Mouse (Mus musculus) MEL (cell line): ENCODE data around the gene Asb3.

ENCODE experiments used
- CTCF ChIP-seq, 3 experiments: IDR thresholded peaks in 2 of 3; conservative IDR thresholded peaks in 1 of 3; 2 replicates each; pipeline ENCODE4 v1.5.1; 2011 to 2012; ENCODE audit warnings: low read length in 3 of 3, low read depth in 2 of 3, mild to moderate bottlenecking in 2 of 3, improper control_type of control experiment in 1 of 3, inconsistent platforms in 1 of 3, mixed read lengths in 1 of 3, moderate library complexity in 1 of 3; ENCODE audit not compliant: control insufficient read depth in 1 of 3, insufficient read depth in 1 of 3, poor library complexity in 1 of 3, severe bottlenecking in 1 of 3
- E2F4 ChIP-seq: IDR thresholded peaks from 2 replicates; pipeline ENCODE4 v1.6.1; 2011; ENCODE audit warnings: low read depth, low read length, improper control_type of control experiment, borderline replicate concordance
- ELF1 ChIP-seq: IDR thresholded peaks from 2 replicates; pipeline ENCODE4 v1.6.1; 2014; ENCODE audit warnings: low read depth, mild to moderate bottlenecking, inconsistent platforms, low read length, improper control_type of control experiment, moderate library complexity
- GABPA ChIP-seq: IDR thresholded peaks from 2 replicates; pipeline ENCODE4 v1.6.1; 2012; ENCODE audit warnings: low read depth, mild to moderate bottlenecking, inconsistent platforms, low read length, improper control_type of control experiment, moderate library complexity
- GATA1 ChIP-seq: IDR thresholded peaks from 2 replicates; pipeline ENCODE4 v1.6.1; 2011; ENCODE audit warnings: low read depth, low read length, improper control_type of control experiment
- MEF2A ChIP-seq: IDR thresholded peaks from 2 replicates; pipeline ENCODE4 v1.6.1; 2014; ENCODE audit warnings: low read depth, mild to moderate bottlenecking, inconsistent platforms, low read length, improper control_type of control experiment; ENCODE audit not compliant: poor library complexity, insufficient replicate concordance, severe bottlenecking; ENCODE audit errors: extremely low read depth
- POLR2A ChIP-seq, 2 experiments: IDR thresholded peaks; 2 replicates each; pipeline ENCODE4 v1.6.1; 2011 to 2012; ENCODE audit warnings: low read length in 2 of 2, mild to moderate bottlenecking in 2 of 2, control low read depth in 1 of 2, improper control_type of control experiment in 1 of 2, low read depth in 1 of 2, moderate library complexity in 1 of 2; ENCODE audit not compliant: control insufficient read depth in 1 of 2, insufficient read depth in 1 of 2, poor library complexity in 1 of 2
- RCOR1 ChIP-seq: IDR thresholded peaks from 2 replicates; pipeline ENCODE4 v1.6.1; 2012; ENCODE audit warnings: low read depth, mild to moderate bottlenecking, inconsistent platforms, low read length, improper control_type of control experiment
- TAL1 ChIP-seq: IDR thresholded peaks from 2 replicates; pipeline ENCODE4 v1.6.1; 2012; ENCODE audit warnings: mild to moderate bottlenecking, inconsistent platforms, low read length, moderate library complexity, mixed read lengths
- TBP ChIP-seq: IDR thresholded peaks from 2 replicates; pipeline ENCODE4 v1.8.0; 2011; ENCODE audit warnings: low read depth, low read length, improper control_type of control experiment
- TCF12 ChIP-seq: IDR thresholded peaks from 2 replicates; pipeline ENCODE4 v1.6.1; 2014; ENCODE audit warnings: low read depth, mild to moderate bottlenecking, inconsistent platforms, low read length, improper control_type of control experiment, moderate library complexity
- USF1 ChIP-seq: IDR thresholded peaks from 2 replicates; pipeline ENCODE4 v1.6.1; 2014; ENCODE audit warnings: low read depth, mild to moderate bottlenecking, inconsistent platforms, low read length, improper control_type of control experiment, moderate library complexity
- ZKSCAN1 ChIP-seq: IDR thresholded peaks from 2 replicates; pipeline ENCODE4 v1.6.1; 2012; ENCODE audit warnings: low read depth, mild to moderate bottlenecking, inconsistent platforms, low read length, improper control_type of control experiment, moderate library complexity

GRCm38 (mm10) chr11:30985237-30985636 is 100.0 kb downstream of the Asb3 start:
- no peak for TF ChIP-seq GATA1
- no peak for TF ChIP-seq TAL1
- TF ChIP-seq ELF1: no peak
- TF ChIP-seq RCOR1: no peak
- TF ChIP-seq MEF2A: no peak
- no peak for TF ChIP-seq CTCF (IDR thresholded peaks at IDR 0.05 in 2 of 3, conservative IDR thresholded peaks at IDR 0.05 in 1 of 3; ENCODE audit: control insufficient read depth in 1 of 3, insufficient read depth in 1 of 3, low read depth in 2 of 3, low read length in 3 of 3, poor library complexity in 1 of 3, severe bottlenecking in 1 of 3)
- no peak for TF ChIP-seq TCF12
- TF ChIP-seq POLR2A (IDR thresholded peaks at IDR 0.05; ENCODE audit: control insufficient read depth in 1 of 2, insufficient read depth in 1 of 2, low read depth in 1 of 2, low read length in 2 of 2, poor library complexity in 1 of 2): no peak
- no peak for TF ChIP-seq GABPA
- TF ChIP-seq TBP: no peak
- TF ChIP-seq ZKSCAN1: no peak
- TF ChIP-seq E2F4: no peak
- no peak for TF ChIP-seq USF1
